Mouse (Mus musculus) kidney, embryonic 16.5 days (tissue): ENCODE results near the gene Adgrf1. TPM values are rescaled to one million over a fixed set of nuclear protein-coding genes. Genes with fewer than 3 reads are reported as not detected.
A peak's percentile ranks its signal among the peaks of the same experiment; 100 is the strongest.

Experiments
- ATAC-seq: fragments of 200-750 bp; cut with Nextera tagmentation; 2 replicates; pipeline ENCODE4 v1.8.0; 2017; ENCODE audit warnings: moderate TSS enrichment; ENCODE audit not compliant: low FRiP score, low TSS enrichment
- H3K27ac ChIP-seq: fragments of 300-500 bp; sonication (generic); 2 replicates; pipeline ENCODE4 v1.5.1; 2014; ENCODE audit warnings: low read length
- H3K27me3 ChIP-seq: fragments of 300-500 bp; sonication (generic); 2 replicates; pipeline ENCODE4 v1.6.1; 2014; ENCODE audit warnings: low read length, control low read depth, mixed read lengths; ENCODE audit not compliant: insufficient read depth
- H3K36me3 ChIP-seq: fragments of 300-500 bp; sonication (generic); 2 replicates; pipeline ENCODE4 v1.6.1; 2014; ENCODE audit warnings: low read length, control low read depth, mixed read lengths; ENCODE audit not compliant: insufficient read depth
- H3K4me1 ChIP-seq: fragments of 300-500 bp; sonication (generic); 2 replicates; pipeline ENCODE4 v1.6.1; 2014; ENCODE audit warnings: low read length, control low read depth, mixed read lengths; ENCODE audit not compliant: insufficient read depth
- H3K4me2 ChIP-seq: fragments of 300-500 bp; sonication (generic); replicated peaks from 2 replicates; pipeline ENCODE4 v1.6.1; 2014; ENCODE audit warnings: low read depth, low read length
- H3K4me3 ChIP-seq: fragments of 300-500 bp; sonication (generic); 2 replicates; pipeline ENCODE4 v1.5.1; 2014; ENCODE audit warnings: mild to moderate bottlenecking, low read length
- H3K9ac ChIP-seq: fragments of 300-500 bp; sonication (generic); replicated peaks from 2 replicates; pipeline ENCODE4 v1.6.1; 2014; ENCODE audit warnings: low read length
- H3K9me3 ChIP-seq: fragments of 300-500 bp; sonication (generic); 2 replicates; pipeline ENCODE4 v1.6.1; 2016; ENCODE audit warnings: low read length, control low read depth
- WGBS: fragments of 180-500 bp; shearing (Covaris S2); extraction: QIAGEN DNeasy Blood & Tissue Kit; methylation state at CpG from one replicate; pipeline ENCODE4 v1.1.7; 2014; 5-methylcytosine and 5-hydroxymethylcytosine counted together
- polyA plus RNA-seq: library from polyadenylated mRNA; unstranded; fragments of >200 nt; fragmentation: Nextera tagmentation; extraction: Ambion mirVana; gene quantifications from 2 replicates; pipeline ENCODE4 v1.2.1, GENCODE M21; 2015

The Adgrf1 gene
- polyA plus RNA-seq, 1 experiment from 2014 or later: 1.2 TPM

DNA sequence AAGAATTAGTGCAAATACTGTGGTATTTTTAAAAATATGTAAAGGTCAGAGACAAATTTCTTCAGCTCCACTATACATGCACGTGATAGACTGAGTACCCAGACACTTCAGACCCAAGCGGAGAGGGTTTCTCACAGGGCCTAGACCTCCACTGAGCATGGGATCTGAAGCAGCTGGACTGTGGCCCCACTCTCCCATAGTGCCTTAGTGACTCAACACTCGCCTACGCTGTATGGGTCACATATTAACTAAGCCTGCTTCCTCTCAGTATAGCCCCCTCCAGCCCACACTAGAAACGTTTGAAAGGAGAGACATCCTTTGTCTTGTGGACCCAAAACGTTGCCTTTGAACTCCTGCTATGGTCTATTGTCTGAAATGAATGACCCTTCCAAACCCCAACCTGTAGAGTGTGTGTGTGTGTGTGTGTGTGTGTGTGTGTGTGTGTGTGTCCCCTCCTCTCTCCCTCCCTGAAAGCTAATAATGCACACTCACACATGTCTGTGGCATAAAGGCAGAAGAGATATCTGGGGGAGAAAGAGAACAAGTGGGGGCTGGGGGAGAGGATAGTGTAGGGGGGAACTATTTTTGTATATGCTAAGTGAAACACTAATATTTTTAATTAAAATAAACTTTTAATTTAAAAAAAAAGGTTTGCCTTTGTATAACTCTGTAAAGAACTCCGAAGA, 56.0 kb downstream of the Adgrf1 start:
- H3K27me3 ChIP-seq: no peaks in the 10 kb centered on the region
- no peaks in the 10 kb centered on the region for H3K9me3 ChIP-seq
- no peak overlapping the region for H3K4me3 ChIP-seq
- H3K4me1 ChIP-seq: peaks cover 18% of the 10 kb centered on the region
- peak; percentile 90 for ATAC-seq
- peak overlapping the region; percentile 77; the same call in 1 of the 2 replicates for H3K27ac ChIP-seq
- peak overlapping the region; percentile 62 for H3K4me2 ChIP-seq
- WGBS: 45% methylated on average over 7 of the region's 7 CpGs
- H3K9ac ChIP-seq: no peak overlapping the region
- H3K36me3 ChIP-seq: no peaks in the 10 kb centered on the region

DNA sequence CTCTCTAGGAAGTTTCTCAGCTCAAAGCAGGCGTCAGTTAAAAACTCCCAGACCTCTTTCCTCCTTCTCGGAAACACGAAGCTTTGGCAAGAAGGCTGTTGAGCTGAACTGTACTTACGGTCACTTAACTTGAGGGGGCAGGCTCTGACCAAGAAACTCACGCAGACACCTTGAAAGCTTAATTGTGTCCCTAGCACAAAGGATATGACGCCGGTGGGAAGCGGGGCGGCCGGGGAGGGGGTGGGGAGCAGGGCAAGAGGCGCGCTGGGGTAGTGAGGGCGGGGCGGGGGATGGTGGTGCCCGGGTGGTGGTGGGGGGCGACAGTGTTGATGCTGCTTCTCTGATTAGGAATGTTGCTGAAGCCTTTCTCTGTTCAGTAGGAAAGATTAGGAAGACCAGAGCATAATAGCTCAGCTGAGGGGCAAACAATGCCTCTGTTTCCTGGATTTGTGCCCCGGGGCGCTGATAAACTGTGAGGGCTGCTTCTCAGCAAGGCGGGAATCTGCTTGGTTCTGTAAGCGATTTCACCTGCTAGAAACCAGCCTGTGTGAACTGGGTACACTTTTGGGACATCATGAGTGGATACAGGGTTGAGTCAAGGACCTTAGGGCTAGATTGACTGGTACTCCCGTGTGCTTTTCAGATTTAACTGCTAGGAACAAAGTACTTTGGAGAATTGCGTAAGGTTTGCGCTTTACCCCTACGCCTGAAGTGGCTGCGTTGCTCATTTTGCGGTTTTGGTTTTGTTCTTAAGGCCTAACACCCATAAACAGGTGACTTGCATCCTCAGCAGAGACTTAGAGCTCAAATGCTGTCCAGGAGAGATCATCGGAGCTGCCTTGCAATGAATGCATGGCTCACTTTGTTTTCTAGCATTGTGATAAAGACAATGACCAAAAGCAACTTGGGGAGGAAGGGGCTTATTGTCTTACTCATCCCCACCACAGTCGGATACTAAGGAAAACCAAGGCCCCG, 56.9 kb downstream of the Adgrf1 start:
- Histone ChIP-seq H3K27me3 (no peaks in the 10 kb centered on the region), H3K27ac (peak overlapping the region; percentile 77), H3K4me2 (peak overlapping the region; percentile 62), H3K36me3 (no peaks in the 10 kb centered on the region), H3K4me3 (peak overlapping the region; percentile 38), H3K4me1 (peaks cover 18% of the 10 kb centered on the region), H3K9me3 (no peaks in the 10 kb centered on the region), H3K9ac (peak overlapping the region; percentile 60)
- ATAC-seq: peak; percentile 92
- WGBS: 17% methylated on average over 29 of the region's 29 CpGs

GRCm38 (mm10) chr17:43327810-43328209, 57.7 kb downstream of the Adgrf1 start:
- no peak overlapping the region for H3K27ac ChIP-seq
- no peaks in the 10 kb centered on the region for H3K27me3 ChIP-seq
- 78% methylated on average over 6 of the region's 6 CpGs for WGBS

DNA sequence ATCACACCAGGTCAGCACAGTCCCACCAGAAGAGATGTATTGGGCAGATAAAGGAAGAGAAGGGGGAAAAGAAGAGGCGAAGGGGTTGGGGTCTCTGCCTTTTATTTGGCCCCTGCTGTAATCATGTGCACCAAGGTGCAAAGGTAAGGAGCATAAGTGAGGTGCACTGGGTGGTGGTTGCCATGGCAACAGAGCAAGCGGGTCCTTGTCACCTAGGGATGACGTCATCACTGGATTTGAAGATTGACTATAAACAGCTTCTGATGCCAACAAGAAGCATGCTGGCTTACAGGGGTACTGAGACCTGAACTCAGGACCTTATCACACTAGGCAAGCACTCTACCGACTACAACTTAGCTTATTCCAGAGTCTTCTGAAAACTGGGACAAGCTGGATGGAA, 59.1 kb downstream of the Adgrf1 start:
- H3K27me3 ChIP-seq: no peaks in the 10 kb centered on the region
- no peak overlapping the region for H3K4me2 ChIP-seq
- H3K36me3 ChIP-seq: no peaks in the 10 kb centered on the region
- H3K4me1 ChIP-seq: peaks cover 27% of the 10 kb centered on the region
- no peak overlapping the region for H3K9ac ChIP-seq
- no peak overlapping the region for H3K4me3 ChIP-seq
- no peaks in the 10 kb centered on the region for H3K9me3 ChIP-seq
- WGBS: 92% methylated on average over 4 of the region's 4 CpGs
- no peak for ATAC-seq
- H3K27ac ChIP-seq: no peak overlapping the region

More at GRCm38 (mm10) chr17:43327810-43328209, 57.7 kb downstream of the Adgrf1 start:
- Histone ChIP-seq H3K4me1 (peaks cover 23% of the 10 kb centered on the region), H3K9me3 (no peaks in the 10 kb centered on the region), H3K9ac (no peak overlapping the region), H3K4me2 (no peak overlapping the region), H3K4me3 (no peak overlapping the region), H3K36me3 (no peaks in the 10 kb centered on the region)
- no peak for ATAC-seq

- Histone ChIP-seq H3K27ac (no peak overlapping the region), H3K36me3 (no peaks in the 10 kb centered on the region), H3K4me3 (no peak overlapping the region), H3K27me3 (no peaks in the 10 kb centered on the region), H3K4me1 (peaks cover 33% of the 10 kb centered on the region), H3K9me3 (no peaks in the 10 kb centered on the region), H3K9ac (no peak overlapping the region), H3K4me2 (no peak overlapping the region)
- no peak for ATAC-seq
- WGBS: 74% methylated on average over 7 of the region's 7 CpGs
Measured at GRCm38 (mm10) chr17:43329761-43330183, 59.6 kb downstream of the Adgrf1 start.

DNA sequence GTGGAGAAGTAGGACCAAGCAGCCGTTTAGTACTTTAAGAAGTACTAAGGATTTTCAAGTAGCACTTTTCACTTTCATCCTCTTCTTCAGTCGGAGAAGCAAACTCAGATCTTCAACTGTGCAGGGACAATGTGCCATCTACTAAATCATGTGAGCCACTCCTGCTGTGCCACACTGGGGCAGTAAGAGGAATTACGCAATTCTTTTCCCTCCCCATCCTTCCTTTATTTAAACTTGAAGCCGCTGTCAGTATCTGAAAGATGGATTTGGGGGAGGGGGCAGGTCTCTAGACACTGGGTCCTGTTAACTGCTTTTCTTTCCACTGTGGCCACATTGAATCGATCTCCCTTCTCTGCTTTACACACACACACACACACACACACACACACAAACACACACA, 62.6 kb downstream of the Adgrf1 start:
- H3K4me3 ChIP-seq: no peak overlapping the region
- no peak overlapping the region for H3K27ac ChIP-seq
- peaks cover 18% of the 10 kb centered on the region; the same call in 1 of the 2 replicates for H3K4me1 ChIP-seq
- no peaks in the 10 kb centered on the region for H3K9me3 ChIP-seq
- H3K27me3 ChIP-seq: no peaks in the 10 kb centered on the region
- H3K4me2 ChIP-seq: no peak overlapping the region
- 51% methylated on average over 5 of the region's 5 CpGs for WGBS
- no peaks in the 10 kb centered on the region for H3K36me3 ChIP-seq
- no peak overlapping the region for H3K9ac ChIP-seq
- ATAC-seq: no peak

DNA sequence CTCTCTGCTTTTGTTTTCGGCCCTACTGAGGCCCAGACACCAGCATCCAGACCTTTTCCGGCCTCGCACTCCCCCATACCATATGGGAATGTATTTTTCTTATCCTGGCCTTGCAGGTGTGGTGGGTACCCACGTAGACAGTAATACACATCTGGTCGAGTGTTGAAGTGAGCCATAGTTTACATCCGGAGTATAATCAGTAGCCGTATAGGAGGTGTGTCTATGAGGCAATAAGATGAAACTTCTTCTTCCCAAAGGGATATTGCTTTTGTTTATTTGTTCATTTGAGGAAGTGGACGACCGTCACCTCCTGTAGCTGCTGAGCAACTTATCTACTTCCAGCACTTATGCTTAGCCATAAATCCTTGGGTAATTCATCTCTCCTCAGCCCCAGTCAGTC, 63.9 kb downstream of the Adgrf1 start:
- Histone ChIP-seq H3K27me3 (no peaks in the 10 kb centered on the region), H3K9ac (no peak overlapping the region), H3K4me3 (no peak overlapping the region), H3K4me2 (no peak overlapping the region), H3K36me3 (no peaks in the 10 kb centered on the region), H3K27ac (0 out of 2 replicates have a peak overlapping the region, but pooled peaks have one; percentile 8), H3K4me1 (peaks cover 15% of the 10 kb centered on the region; the same call in 1 of the 2 replicates), H3K9me3 (no peaks in the 10 kb centered on the region)
- no peak for ATAC-seq
- 35% methylated on average over 9 of the region's 9 CpGs for WGBS

- WGBS: 74% methylated on average over 2 of the region's 2 CpGs
- H3K36me3 ChIP-seq: no peaks in the 10 kb centered on the region
- H3K27ac ChIP-seq: no peak overlapping the region
- H3K9me3 ChIP-seq: no peaks in the 10 kb centered on the region
- no peak overlapping the region for H3K9ac ChIP-seq
- no peak overlapping the region for H3K4me2 ChIP-seq
- peaks cover 10% of the 10 kb centered on the region; the same call in 1 of the 2 replicates for H3K4me1 ChIP-seq
- no peaks in the 10 kb centered on the region for H3K27me3 ChIP-seq
- ATAC-seq: no peak
- no peak overlapping the region for H3K4me3 ChIP-seq
Measured at GRCm38 (mm10) chr17:43337643-43338042, 67.5 kb downstream of the Adgrf1 start.

GRCm38 (mm10) chr17:43338279-43338678, 68.2 kb downstream of the Adgrf1 start:
- peaks cover 9% of the 10 kb centered on the region; the same call in 1 of the 2 replicates for H3K4me1 ChIP-seq
- no peaks in the 10 kb centered on the region for H3K36me3 ChIP-seq
- no peaks in the 10 kb centered on the region for H3K27me3 ChIP-seq
- ATAC-seq: no peak
- H3K4me3 ChIP-seq: no peak overlapping the region
- no peak overlapping the region for H3K27ac ChIP-seq
- H3K4me2 ChIP-seq: no peak overlapping the region
- no peak overlapping the region for H3K9ac ChIP-seq
- 84% methylated on average over 3 of the region's 3 CpGs for WGBS
- H3K9me3 ChIP-seq: no peaks in the 10 kb centered on the region
